Mouse (Mus musculus) MEL (cell line): ENCODE measurements around the gene Itm2c. TPM values are rescaled to one million over a fixed set of nuclear protein-coding genes. Genes with fewer than 3 reads are reported as not detected.

Source experiments
- DNase-seq: peaks from one replicate; pipeline ENCODE4 v3.0.0; 2011; ENCODE audit warnings: low read depth, low spot score
- H3K27ac ChIP-seq: 2 replicates; pipeline ENCODE4 v1.5.1; 2012; ENCODE audit warnings: low read depth, mild to moderate bottlenecking, control low read depth, low read length, moderate library complexity; ENCODE audit not compliant: control insufficient read depth
- H3K27me3 ChIP-seq, 2 experiments: fragments of 150-350 bp in 1 of 2; sonication (generic) in 1 of 2; 2 replicates each; pipeline ENCODE4 v1.6.1; 2012; ENCODE audit warnings: low read length in 2 of 2, mild to moderate bottlenecking in 2 of 2, improper control_type of control experiment in 1 of 2, moderate library complexity in 1 of 2; ENCODE audit not compliant: insufficient read depth in 2 of 2, control insufficient read depth in 1 of 2
- H3K36me3 ChIP-seq, 2 experiments: 2 replicates each; pipeline ENCODE4 v1.6.1; 2012 to 2014; ENCODE audit warnings: low read length in 2 of 2, improper control_type of control experiment in 1 of 2, inconsistent platforms in 1 of 2, mild to moderate bottlenecking in 1 of 2; ENCODE audit not compliant: insufficient read depth in 2 of 2, control insufficient read depth in 1 of 2
- H3K4me1 ChIP-seq, 2 experiments: fragments of 150-350 bp in 1 of 2; sonication (generic) in 1 of 2; 2 replicates each; pipeline ENCODE4 v1.6.1; 2012; ENCODE audit warnings: low read length in 2 of 2, improper control_type of control experiment in 1 of 2, mild to moderate bottlenecking in 1 of 2; ENCODE audit not compliant: insufficient read depth in 2 of 2, control insufficient read depth in 1 of 2
- H3K4me3 ChIP-seq, 2 experiments: fragments of 150-350 bp in 1 of 2; sonication (generic) in 1 of 2; 2 replicates each; pipeline ENCODE4 v1.5.1; 2012; ENCODE audit warnings: low read depth in 2 of 2, low read length in 2 of 2, mild to moderate bottlenecking in 2 of 2, moderate library complexity in 2 of 2, control low read depth in 1 of 2, improper control_type of control experiment in 1 of 2; ENCODE audit not compliant: control insufficient read depth in 1 of 2, insufficient read depth in 1 of 2
- H3K79me2 ChIP-seq: 2 replicates; pipeline ENCODE4 v1.6.1; 2012; ENCODE audit warnings: mild to moderate bottlenecking, low read length, moderate library complexity; ENCODE audit not compliant: control insufficient read depth, poor library complexity, insufficient read depth
- H3K9ac ChIP-seq: 2 replicates; pipeline ENCODE4 v1.6.1; 2012; ENCODE audit warnings: low read depth, mild to moderate bottlenecking, control low read depth, low read length, moderate library complexity; ENCODE audit not compliant: control insufficient read depth, poor library complexity, severe bottlenecking
- H3K9me3 ChIP-seq: fragments of 150-350 bp; sonication (generic); replicated peaks from 2 replicates; pipeline ENCODE4 v1.6.1; 2012; ENCODE audit warnings: mild to moderate bottlenecking, low read length, improper control_type of control experiment, moderate library complexity; ENCODE audit not compliant: insufficient read depth
- BHLHE40 ChIP-seq: IDR thresholded peaks from 2 replicates; pipeline ENCODE4 v1.6.1; 2012; ENCODE audit warnings: low read depth, mild to moderate bottlenecking, inconsistent platforms, low read length, improper control_type of control experiment, borderline replicate concordance
- CHD1 ChIP-seq: IDR thresholded peaks from 2 replicates; pipeline ENCODE4 v1.6.1; 2012; ENCODE audit warnings: low read depth, mild to moderate bottlenecking, inconsistent platforms, low read length, improper control_type of control experiment
- CHD2 ChIP-seq: IDR thresholded peaks from 2 replicates; pipeline ENCODE4 v1.6.1; 2011; ENCODE audit warnings: low read length, improper control_type of control experiment
- CTCF ChIP-seq, 3 experiments: IDR thresholded peaks in 2 of 3; conservative IDR thresholded peaks in 1 of 3; 2 replicates each; pipeline ENCODE4 v1.5.1; 2011 to 2012; ENCODE audit warnings: low read length in 3 of 3, low read depth in 2 of 3, mild to moderate bottlenecking in 2 of 3, improper control_type of control experiment in 1 of 3, inconsistent platforms in 1 of 3, mixed read lengths in 1 of 3, moderate library complexity in 1 of 3; ENCODE audit not compliant: control insufficient read depth in 1 of 3, insufficient read depth in 1 of 3, poor library complexity in 1 of 3, severe bottlenecking in 1 of 3
- E2F4 ChIP-seq: IDR thresholded peaks from 2 replicates; pipeline ENCODE4 v1.6.1; 2011; ENCODE audit warnings: low read depth, low read length, improper control_type of control experiment, borderline replicate concordance
- ELF1 ChIP-seq: IDR thresholded peaks from 2 replicates; pipeline ENCODE4 v1.6.1; 2014; ENCODE audit warnings: low read depth, mild to moderate bottlenecking, inconsistent platforms, low read length, improper control_type of control experiment, moderate library complexity
- EP300 ChIP-seq, 2 experiments: IDR thresholded peaks; 2 replicates each; pipeline ENCODE4 v1.6.1; 2011; ENCODE audit warnings: improper control_type of control experiment in 2 of 2, low read length in 2 of 2, low read depth in 1 of 2, mild to moderate bottlenecking in 1 of 2
- GATA1 ChIP-seq: IDR thresholded peaks from 2 replicates; pipeline ENCODE4 v1.6.1; 2011; ENCODE audit warnings: low read depth, low read length, improper control_type of control experiment
- KAT2A ChIP-seq: conservative IDR thresholded peaks from 2 replicates; pipeline ENCODE4 v1.6.1; 2012; ENCODE audit warnings: low read depth, low read length, improper control_type of control experiment, inconsistent platforms
- MAZ ChIP-seq: IDR thresholded peaks from 2 replicates; pipeline ENCODE4 v1.6.1; 2012; ENCODE audit warnings: low read depth, mild to moderate bottlenecking, inconsistent platforms, low read length, improper control_type of control experiment
- MYB ChIP-seq: IDR thresholded peaks from 2 replicates; pipeline ENCODE4 v1.6.1; 2011; ENCODE audit warnings: mild to moderate bottlenecking, low read depth, low read length, improper control_type of control experiment
- MYC ChIP-seq: IDR thresholded peaks from 2 replicates; pipeline ENCODE4 v1.6.1; 2011; ENCODE audit warnings: low read depth, mild to moderate bottlenecking, low read length, improper control_type of control experiment, moderate library complexity
- NELFE ChIP-seq: IDR thresholded peaks from 2 replicates; pipeline ENCODE4 v1.6.1; 2011; ENCODE audit warnings: low read depth, low read length, improper control_type of control experiment
- RAD21 ChIP-seq: IDR thresholded peaks from 2 replicates; pipeline ENCODE4 v1.6.1; 2011; ENCODE audit warnings: mild to moderate bottlenecking, low read depth, low read length, improper control_type of control experiment
- RCOR1 ChIP-seq: IDR thresholded peaks from 2 replicates; pipeline ENCODE4 v1.6.1; 2012; ENCODE audit warnings: low read depth, mild to moderate bottlenecking, inconsistent platforms, low read length, improper control_type of control experiment
- TAL1 ChIP-seq: IDR thresholded peaks from 2 replicates; pipeline ENCODE4 v1.6.1; 2012; ENCODE audit warnings: mild to moderate bottlenecking, inconsistent platforms, low read length, moderate library complexity, mixed read lengths
- TBP ChIP-seq: IDR thresholded peaks from 2 replicates; pipeline ENCODE4 v1.8.0; 2011; ENCODE audit warnings: low read depth, low read length, improper control_type of control experiment
- UBTF ChIP-seq: IDR thresholded peaks from 2 replicates; pipeline ENCODE4 v1.6.1; 2012; ENCODE audit warnings: low read depth, mild to moderate bottlenecking, inconsistent platforms, low read length, improper control_type of control experiment, moderate library complexity, borderline replicate concordance; ENCODE audit not compliant: insufficient read depth
- USF1 ChIP-seq: IDR thresholded peaks from 2 replicates; pipeline ENCODE4 v1.6.1; 2014; ENCODE audit warnings: low read depth, mild to moderate bottlenecking, inconsistent platforms, low read length, improper control_type of control experiment, moderate library complexity
- USF2 ChIP-seq, 2 experiments: IDR thresholded peaks; 2 replicates each; pipeline ENCODE4 v1.6.1; 2011 to 2012; ENCODE audit warnings: improper control_type of control experiment in 2 of 2, low read length in 2 of 2, borderline replicate concordance in 1 of 2, inconsistent platforms in 1 of 2, low read depth in 1 of 2, mild to moderate bottlenecking in 1 of 2; ENCODE audit not compliant: insufficient read depth in 1 of 2
- ZC3H11A ChIP-seq: IDR thresholded peaks from 2 replicates; pipeline ENCODE4 v1.6.1; 2012; ENCODE audit warnings: low read depth, mild to moderate bottlenecking, inconsistent platforms, low read length, improper control_type of control experiment
- polyA plus RNA-seq, 2 experiments: library from polyadenylated mRNA; stranded (reverse) in 1 of 2; unstranded in 1 of 2; fragments of >175 nt in 1 of 2; fragments of >200 nt in 1 of 2; gene quantifications; 2 replicates each; pipeline versions ENCODE4 v1.2.1 to v1.2.4; 2012; ENCODE audit warnings: low replicate concordance in 2 of 2, low read depth in 1 of 2; ENCODE audit not compliant: insufficient read length in 2 of 2, insufficient read depth in 1 of 2, missing spikeins in 1 of 2
- total RNA-seq: library from RNA; depleted of rRNA; stranded (reverse); fragments of 300-350 nt; gene quantifications from 2 replicates; pipeline ENCODE4 v1.2.3, GENCODE M21; 2012

Gene Itm2c
- total and polyA plus RNA-seq, 3 experiments, result 24.8 to 28.2 TPM; not detected in 1

GRCm38 (mm10) chr1:85901516-85902107 is 7.5 kb downstream of the Itm2c start:
- Histone ChIP-seq H3K79me2 (no peaks in the 10 kb centered on the region; the same call in 1 of the 2 replicates), H3K4me1 (peaks cover 2 to 30% of the 10 kb centered on the region in 2 experiments; a peak in 3 of 4 replicates), H3K9me3 (no peaks in the 10 kb centered on the region), H3K27ac (no peak overlapping the region), H3K9ac (no peak overlapping the region), H3K4me3 (no peak overlapping the region), H3K27me3 (no peaks in the 10 kb centered on the region), H3K36me3 (peaks cover 0 to 18% of the 10 kb centered on the region in 2 experiments; a peak in 3 of 4 replicates)
- no peak for TF ChIP-seq USF2 (IDR thresholded peaks at IDR 0.05; ENCODE audit: borderline replicate concordance in 1 of 2, insufficient read depth in 1 of 2, low read depth in 1 of 2, low read length in 2 of 2)
- TF ChIP-seq GATA1, result 0 out of 2 replicates have a peak, but pooled peaks have one; percentile 4
- peak; percentile 14 for DNase-seq

GRCm38 (mm10) chr1:85902108-85902561 is 8.1 kb downstream of the Itm2c start:
- Histone ChIP-seq H3K9me3 (no peaks in the 10 kb centered on the region), H3K4me3 (no peak overlapping the region), H3K27ac (no peak overlapping the region), H3K4me1 (peaks cover 2 to 24% of the 10 kb centered on the region in 2 experiments; a peak in 3 of 4 replicates), H3K79me2 (no peaks in the 10 kb centered on the region; the same call in 1 of the 2 replicates), H3K36me3 (peaks cover 0 to 15% of the 10 kb centered on the region in 2 experiments; a peak in 3 of 4 replicates), H3K27me3 (no peaks in the 10 kb centered on the region), H3K9ac (no peak overlapping the region)
- no peak for DNase-seq
- TF ChIP-seq MYC (no peak), CHD1 (no peak), MAZ (no peak), EP300 (IDR thresholded peaks at IDR 0.05; ENCODE audit: low read depth in 1 of 2, low read length in 2 of 2) (no peak), CHD2 (no peak), RAD21 (no peak), E2F4 (no peak), RCOR1 (no peak), BHLHE40 (no peak), KAT2A (no peak), UBTF (no peak), ELF1 (no peak), USF1 (no peak), NELFE (no peak), MYB (no peak), CTCF (IDR thresholded peaks at IDR 0.05 in 2 of 3, conservative IDR thresholded peaks at IDR 0.05 in 1 of 3; ENCODE audit: control insufficient read depth in 1 of 3, insufficient read depth in 1 of 3, low read depth in 2 of 3, low read length in 3 of 3, poor library complexity in 1 of 3, severe bottlenecking in 1 of 3) (no peak), ZC3H11A (no peak), TAL1 (no peak), TBP (no peak)
- TF ChIP-seq, all 39 proteins: peak for 0
